Mouse (Mus musculus) forelimb bud, embryonic 11.5 days (tissue): ENCODE measurements around the gene Gm14226.
"Not testable (repeated sequence)": the region's sequence is repeated elsewhere in the genome, so short reads cannot be mapped to it uniquely, and the experiment has no call there.

Experiments
- DNase-seq: peaks from one replicate; pipeline ENCODE4 v3.0.0-alpha.2; 2012; ENCODE audit warnings: low read depth, low spot score

The Gm14226 gene

GRCm38 (mm10) chr2:155047452-155048178, 29.5 kb downstream of the Gm14226 start:
- DNase-seq, result peak; percentile 74

GRCm38 (mm10) chr2:155050108-155050503, 32.0 kb downstream of the Gm14226 start:
- no peak for DNase-seq

DNA sequence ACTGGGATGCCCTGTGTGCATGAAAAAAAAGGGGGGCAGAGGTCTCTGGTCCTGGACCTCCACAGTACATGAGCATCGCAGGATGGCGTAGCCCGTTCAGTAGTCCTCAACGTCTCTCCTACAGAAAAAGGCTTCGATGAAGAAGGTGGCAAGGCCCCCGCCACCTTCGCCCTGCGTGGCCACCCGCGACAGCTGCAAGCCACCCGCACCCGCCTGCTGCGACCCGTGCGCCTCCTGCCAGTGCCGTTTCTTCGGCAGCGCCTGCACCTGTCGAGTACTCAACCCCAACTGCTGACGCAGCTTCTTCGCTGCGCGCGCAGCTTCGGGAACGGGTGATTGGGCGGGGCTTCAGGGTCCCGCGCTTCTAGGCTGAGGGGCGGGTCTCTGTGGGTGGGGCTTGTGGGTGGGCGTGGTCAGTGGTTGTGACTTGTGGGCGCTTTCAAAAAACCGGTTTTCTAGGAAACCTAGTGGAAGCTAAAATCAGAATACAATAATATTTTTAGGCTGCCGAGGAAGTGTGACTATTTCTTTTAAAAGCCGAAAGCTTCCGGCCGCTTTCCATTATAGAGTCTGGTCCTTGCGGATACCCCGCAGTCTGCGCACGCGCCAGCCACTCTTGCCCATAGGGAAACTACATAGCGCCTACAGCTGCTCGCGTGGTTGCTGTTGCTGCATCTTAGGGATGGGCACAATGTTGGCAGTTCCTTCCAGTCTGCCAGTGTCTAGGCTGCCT, 32.6 kb downstream of the Gm14226 start:
- peak; percentile 97 for DNase-seq

GRCm38 (mm10) chr2:155051622-155052351, 33.7 kb downstream of the Gm14226 start:
- DNase-seq, result no peak

DNA sequence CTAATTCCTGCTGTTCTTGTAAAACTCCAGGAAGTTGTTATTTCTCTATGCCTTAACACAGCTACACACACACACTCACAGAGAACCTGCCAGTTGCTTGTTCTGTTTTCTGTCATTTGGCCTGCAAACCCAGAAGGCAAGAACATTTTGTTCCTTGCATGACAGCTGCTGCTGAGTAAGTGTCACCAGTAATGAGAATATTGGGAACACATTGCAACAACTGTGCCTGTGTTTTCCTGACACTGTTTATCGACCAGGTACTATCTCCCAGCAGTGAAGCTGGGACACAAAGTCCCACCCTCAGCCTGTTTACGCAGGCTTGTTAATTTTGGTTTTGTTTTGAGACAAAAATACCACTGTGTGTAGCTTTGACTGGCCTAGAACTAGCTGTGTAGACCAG, 34.6 kb downstream of the Gm14226 start:
- DNase-seq, result no peak

DNA sequence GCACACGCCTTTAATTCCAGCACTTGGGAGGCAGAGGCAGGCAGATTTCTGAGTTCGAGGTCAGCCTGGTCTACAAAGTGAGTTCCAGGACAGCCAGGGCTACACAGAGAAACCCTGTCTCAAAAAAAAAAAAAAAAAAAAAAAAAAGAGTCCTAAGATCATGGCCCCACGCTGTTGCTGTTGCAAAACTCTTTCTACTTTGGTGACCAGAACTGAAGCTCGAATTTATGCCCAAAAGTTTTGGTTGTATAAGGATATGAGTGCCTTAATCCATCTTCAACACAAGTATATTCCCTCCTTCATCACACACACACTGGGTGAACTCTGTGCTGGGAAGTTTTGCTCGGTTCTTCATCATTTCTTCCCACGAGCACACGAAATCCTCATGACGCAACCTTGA, 35.4 kb downstream of the Gm14226 start:
- not testable (repeated sequence) for DNase-seq

DNA sequence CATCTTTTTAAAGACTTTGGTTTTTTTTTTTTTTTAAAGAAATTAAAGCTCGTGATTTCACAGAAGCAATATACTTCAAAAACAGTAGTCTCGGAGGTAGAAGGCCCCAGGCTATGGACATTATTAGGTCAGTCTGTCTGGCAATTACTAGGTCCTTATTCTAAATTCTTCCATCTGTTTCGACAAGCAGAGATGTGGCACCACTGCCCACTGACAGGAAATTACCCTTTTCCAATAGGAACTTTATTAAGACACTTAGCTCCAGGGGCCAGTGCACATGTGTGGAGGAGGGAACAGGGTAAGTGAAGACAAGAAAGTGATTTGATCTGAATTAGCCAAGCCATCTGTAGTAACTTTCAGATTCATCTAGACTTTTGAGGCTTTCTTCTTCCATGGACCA, 36.6 kb downstream of the Gm14226 start:
- peak; percentile 84 for DNase-seq

DNA sequence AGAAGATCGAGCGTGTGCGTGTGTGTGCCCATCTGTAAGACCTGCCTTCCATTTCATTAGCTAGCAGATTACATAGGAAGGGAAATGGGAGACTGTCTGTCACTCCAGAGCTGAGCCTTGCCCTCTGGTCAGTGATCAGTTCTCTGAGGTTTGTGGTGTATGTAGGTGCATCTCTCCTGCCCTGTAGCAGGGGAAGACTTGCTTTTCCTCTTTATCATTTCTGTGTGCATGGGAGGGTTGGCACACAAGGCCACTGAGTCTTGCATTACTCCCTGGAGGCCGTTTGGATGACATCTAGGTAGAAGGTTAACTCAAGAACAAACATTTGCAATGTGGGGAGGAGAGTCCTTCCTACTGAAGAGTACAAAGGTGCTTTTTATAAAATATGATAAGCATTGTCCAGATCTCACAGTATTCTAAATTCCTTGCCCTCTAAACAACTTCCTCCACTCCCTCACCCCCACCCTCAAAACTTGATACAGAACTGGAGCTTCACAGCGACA, 38.1 kb downstream of the Gm14226 start:
- no peak for DNase-seq

DNA sequence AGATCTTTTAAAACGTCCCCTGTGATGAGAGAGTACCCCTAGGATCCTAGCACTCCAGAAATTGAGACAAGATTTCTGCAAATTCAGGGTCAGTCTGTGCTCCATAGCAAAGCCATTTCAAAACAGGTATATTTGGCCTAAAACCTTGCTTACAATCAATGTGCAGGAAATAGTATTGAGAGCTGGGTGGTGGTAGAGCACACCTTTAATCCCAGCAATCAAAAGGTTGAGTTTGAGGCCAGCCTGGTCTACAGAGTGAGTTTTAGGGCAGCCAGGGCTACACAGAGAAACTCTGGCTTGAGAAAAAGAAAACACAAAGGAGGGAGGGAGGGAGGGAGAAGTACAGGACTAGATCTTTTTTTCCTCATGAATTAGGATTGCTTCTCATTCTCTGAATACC, 39.3 kb downstream of the Gm14226 start:
- DNase-seq, result no peak

- DNase-seq, result no peak
These were observed 53.0 kb downstream of the Gm14226 start for GRCm38 (mm10) chr2:155071027-155071426.

DNA sequence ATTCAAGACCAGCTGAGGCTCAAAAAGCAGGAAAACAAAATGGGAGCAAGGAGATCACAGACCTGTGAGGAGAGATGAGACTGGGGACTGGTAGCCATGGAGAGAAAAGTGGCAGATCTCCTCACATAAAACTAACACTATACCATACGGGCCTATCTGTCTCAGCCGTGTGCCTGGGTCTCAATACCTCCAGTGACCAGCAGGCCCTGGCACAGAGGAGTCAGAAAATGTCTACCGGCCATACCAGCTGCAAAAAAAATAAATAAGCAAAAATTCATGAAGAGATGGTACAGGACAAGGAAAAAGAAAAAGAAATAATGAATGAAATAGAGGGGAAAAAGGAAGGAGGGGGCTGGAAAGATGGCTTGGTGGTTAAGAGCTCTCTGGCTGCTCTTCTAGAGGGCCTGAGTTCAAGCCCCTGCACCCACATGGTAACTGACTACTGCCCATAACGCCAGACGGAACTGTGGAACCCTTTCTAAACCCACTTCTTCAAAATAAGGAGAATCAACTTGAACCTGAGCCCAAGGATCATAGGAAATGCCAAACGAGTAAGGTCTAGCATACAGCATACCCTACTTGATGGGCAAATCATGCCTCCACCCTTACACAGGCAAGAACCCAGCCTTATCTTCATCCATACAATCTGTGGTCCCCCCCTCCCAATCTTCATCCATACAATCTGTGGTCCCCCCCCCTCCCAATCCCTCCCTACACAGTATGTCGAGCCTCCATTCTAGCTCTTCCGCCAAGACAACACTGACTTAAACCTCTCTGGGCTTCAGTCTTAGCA, 54.5 kb downstream of the Gm14226 start:
- DNase-seq, result no peak

- no peak for DNase-seq
These were observed 55.3 kb downstream of the Gm14226 start for GRCm38 (mm10) chr2:155073347-155073746.

DNA sequence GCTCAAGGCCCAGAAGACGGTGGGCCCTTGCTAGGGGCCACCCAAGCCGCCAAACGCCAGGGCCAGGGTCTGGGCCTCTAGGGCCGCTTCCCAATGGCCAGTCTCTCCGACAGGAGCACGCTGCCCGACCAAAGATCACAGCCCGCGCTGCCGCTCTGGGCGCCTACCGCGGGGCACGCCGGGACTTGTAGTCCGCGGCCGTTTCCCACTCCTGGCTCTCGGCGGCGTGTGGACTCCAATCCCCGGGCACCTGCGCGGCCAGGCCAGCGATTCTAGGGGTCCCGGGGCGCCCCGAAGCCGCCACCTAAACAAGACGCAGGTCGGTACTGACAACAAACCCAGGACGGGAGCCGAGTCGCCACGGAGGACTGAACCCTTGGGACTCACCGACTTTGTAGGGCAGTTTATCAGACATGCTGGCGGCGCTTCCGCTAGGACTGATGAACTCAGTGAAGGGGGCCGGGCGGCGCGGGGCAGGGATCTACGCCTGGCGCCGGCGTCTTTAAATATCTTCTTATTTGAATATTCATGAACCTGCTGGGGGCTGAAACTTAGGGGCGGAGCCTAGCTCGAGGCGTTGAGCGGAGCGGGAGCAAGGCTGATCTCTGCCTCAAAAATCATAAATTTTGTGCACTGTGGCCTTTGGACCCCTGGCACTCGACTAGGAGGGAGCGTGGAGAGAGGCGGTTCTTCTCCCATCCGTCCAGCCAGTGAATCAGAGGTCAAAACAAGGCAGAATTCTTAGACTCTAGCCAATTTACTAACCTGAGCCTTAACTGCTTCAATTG, 56.1 kb downstream of the Gm14226 start, which contains the start of gene Ahcy:
Gene Ahcy, minus strand, starts transcription at position 520 of the 788 bp plus-strand sequence.
- DNase-seq, result peak; percentile 89

GRCm38 (mm10) chr2:155074766-155075330, 56.8 kb downstream of the Gm14226 start:
- DNase-seq, result peak; percentile 57

DNA sequence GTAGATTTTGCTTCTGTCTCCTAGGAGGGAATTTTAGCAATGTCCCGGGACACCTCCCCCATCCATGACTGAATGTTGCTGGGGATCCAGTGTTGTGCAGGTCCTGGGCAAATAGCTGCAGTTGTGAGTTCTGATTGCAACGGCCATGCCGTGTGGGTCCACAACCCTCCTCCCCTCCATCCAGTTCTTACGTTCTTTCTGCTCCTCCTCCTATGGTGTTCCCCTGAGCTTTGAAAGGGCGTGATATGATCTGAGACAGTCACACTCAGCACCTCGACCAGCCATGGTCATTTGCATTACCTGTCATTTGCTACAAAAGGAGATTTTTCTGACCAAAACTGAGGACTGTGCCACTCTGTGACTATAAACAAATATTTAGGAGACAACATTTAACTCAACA, 57.6 kb downstream of the Gm14226 start:
- DNase-seq, result no peak
